Mouse (Mus musculus) cerebellum, postnatal 36 days (tissue): Measurements from ENCODE around the gene Gpr156.

Source experiments
- DNase-seq, 2 experiments: peaks; one replicate each; pipeline ENCODE4 v3.0.0; 2021 to 2022; ENCODE audit warnings: mixed read lengths in 2 of 2

Gpr156 gene

GRCm38 (mm10) chr16:37920842-37921409 lies 4.6 kb downstream of the Gpr156 start:
- DNase-seq: no peak

- no peak for DNase-seq
These were observed 9.8 kb downstream of the Gpr156 start for GRCm38 (mm10) chr16:37926087-37926486.

- DNase-seq: no peak
These were observed 10.8 kb downstream of the Gpr156 start for GRCm38 (mm10) chr16:37927117-37927516.

- no peak for DNase-seq
These were observed 12.7 kb downstream of the Gpr156 start for GRCm38 (mm10) chr16:37929006-37929405.

GRCm38 (mm10) chr16:37929626-37930025 lies 13.3 kb downstream of the Gpr156 start:
- no peak for DNase-seq

GRCm38 (mm10) chr16:37934932-37935331 lies 18.6 kb downstream of the Gpr156 start:
- no peak for DNase-seq

GRCm38 (mm10) chr16:37937276-37937675 lies 21.0 kb downstream of the Gpr156 start:
- DNase-seq: no peak

GRCm38 (mm10) chr16:37938125-37939081 lies 22.1 kb downstream of the Gpr156 start:
- peak; percentile 50 to 56 for DNase-seq

GRCm38 (mm10) chr16:37939082-37939863 lies 23.0 kb downstream of the Gpr156 start:
- no peak for DNase-seq

- no peak for DNase-seq
These were observed 24.0 kb downstream of the Gpr156 start for GRCm38 (mm10) chr16:37940291-37940690.

- no peak for DNase-seq
These were observed 27.4 kb downstream of the Gpr156 start for GRCm38 (mm10) chr16:37943701-37944100.

GRCm38 (mm10) chr16:37945031-37945796 lies 28.9 kb downstream of the Gpr156 start:
- no peak for DNase-seq

GRCm38 (mm10) chr16:37947160-37947559 lies 30.9 kb downstream of the Gpr156 start:
- DNase-seq: peak; percentile 46 to 61

GRCm38 (mm10) chr16:37948365-37948764 lies 32.1 kb downstream of the Gpr156 start:
- no peak for DNase-seq

GRCm38 (mm10) chr16:37951171-37951570 lies 34.9 kb downstream of the Gpr156 start:
- DNase-seq: no peak

GRCm38 (mm10) chr16:37953186-37953585 lies 36.9 kb downstream of the Gpr156 start:
- DNase-seq: no peak

- DNase-seq: no peak
These were observed 38.0 kb downstream of the Gpr156 start for GRCm38 (mm10) chr16:37953991-37954942.

- DNase-seq: no peak
These were observed 39.1 kb downstream of the Gpr156 start for GRCm38 (mm10) chr16:37955336-37955917.

GRCm38 (mm10) chr16:37956076-37956676 lies 39.9 kb downstream of the Gpr156 start:
- no peak for DNase-seq

GRCm38 (mm10) chr16:37956751-37957150 lies 40.5 kb downstream of the Gpr156 start:
- no peak for DNase-seq
